Mouse (Mus musculus): ENCODE results near the gene Rnf151. TPM values are rescaled to one million over a fixed set of nuclear protein-coding genes. Genes with fewer than 3 reads are reported as not detected.

Gene Rnf151
- polyA plus RNA-seq, 1 experiment = 0.74 TPM

GRCm38 (mm10) chr17:24734513-24734912 is 16.6 kb upstream of the Rnf151 start:
- TF ChIP-seq FLI1 (IDR thresholded peaks at IDR 0.05; ENCODE audit: low read length) (no peak), GATA1 (IDR thresholded peaks at IDR 0.05; ENCODE audit: borderline replicate concordance, low read length) (no peak)
- Histone ChIP-seq H3K9me3 (no peaks in the 10 kb centered on the region), H3K4me3 (replicated peaks) (no peak overlapping the region), H3K36me3 (replicated peaks; ENCODE audit: low read length) (peaks cover 5% of the 10 kb centered on the region), H3K27me3 (replicated peaks) (peaks cover 2% of the 10 kb centered on the region), H3K4me1 (peaks cover 56% of the 10 kb centered on the region)

- H3K27me3 ChIP-seq (replicated peaks) = peaks cover 2% of the 10 kb centered on the region
- H3K4me3 ChIP-seq (replicated peaks) = no peak overlapping the region
- no peaks in the 10 kb centered on the region for H3K9me3 ChIP-seq
- TF ChIP-seq GATA1 (IDR thresholded peaks at IDR 0.05; ENCODE audit: borderline replicate concordance, low read length) (no peak), FLI1 (IDR thresholded peaks at IDR 0.05; ENCODE audit: low read length) (no peak)
- H3K4me1 ChIP-seq = peaks cover 52% of the 10 kb centered on the region
- H3K36me3 ChIP-seq (replicated peaks; ENCODE audit: low read length) = no peaks in the 10 kb centered on the region
These were observed 15.7 kb upstream of the Rnf151 start for GRCm38 (mm10) chr17:24733434-24734050.

- peaks cover 5% of the 10 kb centered on the region for H3K27me3 ChIP-seq (replicated peaks)
- H3K4me1 ChIP-seq = peaks cover 52% of the 10 kb centered on the region
- TF ChIP-seq FLI1 (IDR thresholded peaks at IDR 0.05; ENCODE audit: low read length) (no peak), GATA1 (IDR thresholded peaks at IDR 0.05; ENCODE audit: borderline replicate concordance, low read length) (no peak)
- no peaks in the 10 kb centered on the region for H3K36me3 ChIP-seq (replicated peaks; ENCODE audit: low read length)
- no peak overlapping the region for H3K4me3 ChIP-seq (replicated peaks)
- no peaks in the 10 kb centered on the region for H3K9me3 ChIP-seq
These were observed 14.5 kb upstream of the Rnf151 start for GRCm38 (mm10) chr17:24732233-24732935.

DNA sequence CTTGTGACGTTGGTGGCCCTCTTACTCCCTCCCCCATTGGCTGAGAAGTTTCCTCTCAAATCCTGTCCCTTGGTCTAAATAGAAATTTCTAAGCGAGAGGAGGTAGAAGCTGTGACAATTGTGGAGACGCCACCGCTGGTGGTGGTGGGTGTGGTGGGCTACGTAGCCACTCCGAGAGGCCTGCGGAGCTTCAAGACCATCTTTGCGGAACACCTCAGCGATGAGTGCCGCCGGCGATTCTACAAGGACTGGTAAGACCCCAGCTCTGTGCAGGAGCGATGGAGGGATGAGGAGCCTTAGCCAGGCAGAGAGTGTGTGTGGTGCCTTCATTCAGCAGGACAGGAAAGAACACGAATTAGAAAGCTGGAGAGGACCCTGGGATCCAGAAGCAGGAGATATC is 12.9 kb upstream of the Rnf151 start:
- TF ChIP-seq FLI1 (IDR thresholded peaks at IDR 0.05; ENCODE audit: low read length) (no peak), GATA1 (IDR thresholded peaks at IDR 0.05; ENCODE audit: borderline replicate concordance, low read length) (no peak)
- H3K36me3 ChIP-seq (replicated peaks; ENCODE audit: low read length) = no peaks in the 10 kb centered on the region
- peaks cover 5% of the 10 kb centered on the region for H3K27me3 ChIP-seq (replicated peaks)
- peaks cover 40% of the 10 kb centered on the region for H3K4me1 ChIP-seq
- H3K9me3 ChIP-seq = no peaks in the 10 kb centered on the region
- H3K4me3 ChIP-seq (replicated peaks) = no peak overlapping the region

GRCm38 (mm10) chr17:24729067-24729466 is 11.2 kb upstream of the Rnf151 start:
- H3K4me1 ChIP-seq = peaks cover 35% of the 10 kb centered on the region
- H3K4me3 ChIP-seq (replicated peaks) = no peak overlapping the region
- peaks cover 5% of the 10 kb centered on the region for H3K27me3 ChIP-seq (replicated peaks)
- H3K9me3 ChIP-seq = no peaks in the 10 kb centered on the region
- TF ChIP-seq FLI1 (IDR thresholded peaks at IDR 0.05; ENCODE audit: low read length) = no peak
- TF ChIP-seq GATA1 (IDR thresholded peaks at IDR 0.05; ENCODE audit: borderline replicate concordance, low read length) = no peak
- H3K36me3 ChIP-seq (replicated peaks; ENCODE audit: low read length) = no peaks in the 10 kb centered on the region

DNA sequence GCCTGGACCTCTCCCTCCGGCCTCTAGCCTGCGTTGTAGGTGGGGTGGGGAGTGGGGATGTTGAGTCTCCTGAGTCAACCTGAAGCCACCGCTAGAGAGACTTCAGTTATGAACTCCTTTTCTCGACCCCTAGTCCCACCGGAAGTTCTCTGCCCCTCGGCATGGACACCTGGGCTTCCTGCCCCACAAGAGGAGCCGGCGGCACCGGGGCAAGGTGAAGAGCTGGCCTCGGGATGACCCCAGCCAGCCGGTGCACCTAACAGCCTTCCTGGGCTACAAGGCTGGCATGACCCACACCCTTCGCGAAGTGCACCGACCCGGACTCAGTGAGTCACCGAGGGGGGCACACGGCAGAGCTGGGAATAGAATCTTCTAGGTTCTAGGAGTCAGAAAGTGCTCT is 10.3 kb upstream of the Rnf151 start:
- TF ChIP-seq GATA1 (IDR thresholded peaks at IDR 0.05; ENCODE audit: borderline replicate concordance, low read length) (no peak), FLI1 (IDR thresholded peaks at IDR 0.05; ENCODE audit: low read length) (no peak)
- H3K4me3 ChIP-seq (replicated peaks) = no peak overlapping the region
- H3K4me1 ChIP-seq = peaks cover 41% of the 10 kb centered on the region
- peaks cover 5% of the 10 kb centered on the region for H3K27me3 ChIP-seq (replicated peaks)
- H3K36me3 ChIP-seq (replicated peaks; ENCODE audit: low read length) = no peaks in the 10 kb centered on the region
- no peaks in the 10 kb centered on the region for H3K9me3 ChIP-seq

DNA sequence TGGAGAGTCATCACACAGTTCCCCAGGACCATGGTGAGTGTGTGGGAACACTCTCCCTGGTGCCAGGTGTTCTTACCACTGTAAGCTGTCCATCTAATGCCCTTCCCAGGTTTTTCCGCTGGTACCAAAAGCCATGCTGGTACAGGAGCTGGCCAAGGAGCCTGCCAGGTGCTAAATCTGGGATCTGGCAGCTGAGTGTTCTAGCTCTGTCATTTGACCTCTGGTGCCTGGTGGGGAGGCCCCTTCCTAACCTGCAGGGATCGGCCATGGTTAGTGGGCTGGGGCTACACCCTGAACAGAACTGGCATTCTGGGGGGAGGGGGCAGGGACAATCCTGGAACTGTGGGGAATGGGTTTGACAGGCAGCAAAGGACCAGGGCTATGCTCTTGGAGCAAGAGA is 9.8 kb upstream of the Rnf151 start, which contains the start of gene Rpl3l:
TSS of gene Rpl3l (plus strand) at position 203 of the 400 bp plus-strand sequence.
- H3K9me3 ChIP-seq = no peaks in the 10 kb centered on the region
- H3K4me3 ChIP-seq (replicated peaks) = no peak within 1 kb of the TSS
- H3K4me1 ChIP-seq = peaks cover 45% of the 10 kb centered on the region
- TF ChIP-seq FLI1 (IDR thresholded peaks at IDR 0.05; ENCODE audit: low read length) = no peak
- no peak for TF ChIP-seq GATA1 (IDR thresholded peaks at IDR 0.05; ENCODE audit: borderline replicate concordance, low read length)
- peaks cover 5% of the 10 kb centered on the region for H3K27me3 ChIP-seq (replicated peaks)
- H3K36me3 ChIP-seq (replicated peaks; ENCODE audit: low read length) = peaks cover under 1% of the 10 kb centered on the region

DNA sequence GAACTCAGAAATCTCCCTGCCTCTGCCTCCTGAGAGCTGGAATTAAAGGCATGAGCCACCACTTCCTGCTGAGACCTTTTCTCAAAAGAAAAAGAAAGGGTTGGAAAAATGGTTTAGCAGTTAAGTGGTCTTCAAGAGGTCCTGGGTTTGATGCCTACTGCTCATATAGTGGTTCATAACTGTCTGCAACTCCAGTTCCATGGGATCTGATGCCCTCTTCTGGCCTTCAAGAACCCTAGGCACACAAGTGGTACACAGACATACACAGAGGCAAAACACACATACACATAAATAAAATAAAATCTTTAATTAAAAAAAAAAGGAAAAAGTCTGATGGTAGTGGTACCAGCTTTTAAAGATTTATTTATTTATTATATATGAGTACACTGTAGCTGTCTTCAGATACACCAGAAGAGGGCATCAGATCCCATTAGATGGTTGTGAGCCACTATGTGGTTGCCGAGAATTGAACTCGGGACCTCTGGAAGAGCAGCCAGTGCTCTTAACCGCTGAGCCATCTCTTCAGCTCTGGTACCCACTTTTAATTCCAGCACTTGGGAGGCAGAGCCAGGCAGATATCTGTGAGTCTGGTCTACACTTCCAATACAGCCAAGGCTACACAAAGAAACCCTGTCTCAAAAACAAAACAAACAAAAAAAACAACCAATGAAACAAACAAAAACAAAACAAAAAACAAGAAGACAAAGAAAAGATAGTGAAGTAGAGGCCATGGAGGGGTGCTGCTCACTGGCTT is 8.0 kb upstream of the Rnf151 start:
- peaks cover 4% of the 10 kb centered on the region for H3K27me3 ChIP-seq (replicated peaks)
- peaks cover 51% of the 10 kb centered on the region for H3K4me1 ChIP-seq
- no peak overlapping the region for H3K4me3 ChIP-seq (replicated peaks)
- H3K9me3 ChIP-seq = no peaks in the 10 kb centered on the region
- TF ChIP-seq GATA1 (IDR thresholded peaks at IDR 0.05; ENCODE audit: borderline replicate concordance, low read length) = no peak
- peaks cover 16% of the 10 kb centered on the region for H3K36me3 ChIP-seq (replicated peaks; ENCODE audit: low read length)

GRCm38 (mm10) chr17:24724184-24724583 is 6.3 kb upstream of the Rnf151 start, which contains the start of gene Ndufb10:
Gene Ndufb10 (minus strand): TSS chr17:24724478.
- H3K36me3 ChIP-seq (replicated peaks; ENCODE audit: low read length) = peaks cover 19% of the 10 kb centered on the region
- no peak for TF ChIP-seq GATA1 (IDR thresholded peaks at IDR 0.05; ENCODE audit: borderline replicate concordance, low read length)
- H3K4me1 ChIP-seq = peaks cover 48% of the 10 kb centered on the region
- H3K4me3 ChIP-seq (replicated peaks) = peak within 1 kb of the TSS; percentile 100
- peaks cover 4% of the 10 kb centered on the region for H3K27me3 ChIP-seq (replicated peaks)
- no peaks in the 10 kb centered on the region for H3K9me3 ChIP-seq

- Histone ChIP-seq H3K9me3 (no peaks in the 10 kb centered on the region), H3K36me3 (replicated peaks; ENCODE audit: low read length) (peaks cover 19% of the 10 kb centered on the region), H3K27me3 (replicated peaks) (peaks cover 4% of the 10 kb centered on the region), H3K4me1 (peaks cover 50% of the 10 kb centered on the region), H3K4me3 (replicated peaks) (peak overlapping the region; percentile 100)
- TF ChIP-seq GATA1 (IDR thresholded peaks at IDR 0.05; ENCODE audit: borderline replicate concordance, low read length) = no peak
These were observed 6.0 kb upstream of the Rnf151 start for GRCm38 (mm10) chr17:24723881-24724180.

Measured in megakaryocyte, embryonic 14.5 days (primary cell).